Mouse (Mus musculus) forebrain, postnatal 0 days (tissue): ENCODE results near the gene Cd40lg. TPM values are rescaled to one million over a fixed set of nuclear protein-coding genes. Genes with fewer than 3 reads are reported as not detected.

Source experiments
- ATAC-seq: fragments of 200-750 bp; cut with Nextera tagmentation; 2 replicates; pipeline ENCODE4 v1.8.0; 2017; ENCODE audit warnings: mild to moderate bottlenecking, moderate library complexity
- DNase-seq: peaks from one replicate; pipeline ENCODE4 v3.0.0-alpha.2; 2015
- H3K27ac ChIP-seq: fragments of 300-500 bp; sonication (generic); 2 replicates; pipeline ENCODE4 v1.5.1; 2014; ENCODE audit warnings: low read depth, mild to moderate bottlenecking, antibody characterized with exemption, low read length, moderate library complexity, mixed read lengths
- H3K27me3 ChIP-seq: fragments of 300-500 bp; sonication (generic); 2 replicates; pipeline ENCODE4 v1.6.1; 2014; ENCODE audit warnings: mild to moderate bottlenecking, low read length, mixed read lengths; ENCODE audit not compliant: insufficient read depth
- H3K36me3 ChIP-seq: fragments of 300-500 bp; sonication (generic); 2 replicates; pipeline ENCODE4 v1.6.1; 2014; ENCODE audit warnings: mild to moderate bottlenecking, moderate library complexity; ENCODE audit not compliant: insufficient read depth
- H3K4me1 ChIP-seq: fragments of 300-500 bp; sonication (generic); 2 replicates; pipeline ENCODE4 v1.6.1; 2014; ENCODE audit warnings: antibody characterized with exemption; ENCODE audit not compliant: insufficient read depth
- H3K4me2 ChIP-seq: fragments of 300-500 bp; sonication (generic); 2 replicates; pipeline ENCODE4 v1.6.1; 2014; ENCODE audit warnings: low read depth, mild to moderate bottlenecking, moderate library complexity
- H3K4me3 ChIP-seq: fragments of 300-500 bp; sonication (generic); 2 replicates; pipeline ENCODE4 v1.5.1; 2014; ENCODE audit warnings: low read depth, low read length, mixed read lengths
- H3K9ac ChIP-seq: fragments of 300-500 bp; sonication (generic); 2 replicates; pipeline ENCODE4 v1.6.1; 2014; ENCODE audit warnings: mild to moderate bottlenecking
- H3K9me3 ChIP-seq: fragments of 300-500 bp; sonication (generic); 2 replicates; pipeline ENCODE4 v1.6.1; 2016; ENCODE audit warnings: low read length
- CTCF ChIP-seq: sonication (generic); IDR thresholded peaks from 2 replicates; pipeline ENCODE4 v1.5.1; 2016; ENCODE audit warnings: antibody characterized with exemption, control low read depth, low read depth
- WGBS: fragments of 180-500 bp; shearing (Covaris S2); extraction: QIAGEN DNeasy Blood & Tissue Kit; methylation state at CpG from one replicate; pipeline ENCODE4 v1.1.7; 2014; 5-methylcytosine and 5-hydroxymethylcytosine counted together
- polyA plus RNA-seq: library from polyadenylated mRNA; unstranded; fragments of >200 nt; fragmentation: Nextera tagmentation; extraction: Ambion mirVana; gene quantifications from 2 replicates; pipeline ENCODE4 v1.2.1, GENCODE M21; 2015
- total RNA-seq: library from RNA; depleted of rRNA; stranded (reverse); fragments of >200 nt; gene quantifications from 2 replicates; pipeline ENCODE4 v1.2.3, GENCODE M21; 2014

Cd40lg gene
- total and polyA plus RNA-seq, 2 experiments from 2014 or later = not detected

DNA sequence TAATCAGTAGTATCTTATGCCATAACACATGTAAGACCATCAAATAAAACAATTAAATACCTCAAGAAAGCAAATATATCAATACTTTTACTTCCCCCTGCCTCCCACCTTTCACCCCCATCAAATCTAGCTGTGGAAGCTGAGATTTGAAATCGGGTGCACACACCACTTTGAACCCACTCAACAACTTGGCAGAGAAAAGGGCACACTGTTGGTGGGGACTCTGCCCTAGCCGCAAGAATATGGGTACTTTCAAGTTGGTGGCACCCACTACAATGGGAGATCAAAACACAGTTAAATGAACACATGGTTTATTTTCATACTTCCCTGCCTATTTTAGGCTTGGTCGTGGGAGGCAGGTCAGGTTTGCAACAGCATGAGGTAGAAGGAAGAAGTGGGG, 9.9 kb downstream of the Cd40lg start:
- Histone ChIP-seq H3K4me1 (no peaks in the 10 kb centered on the region), H3K9me3 (no peaks in the 10 kb centered on the region), H3K27ac (no peak overlapping the region), H3K4me2 (no peak overlapping the region), H3K4me3 (no peak overlapping the region), H3K9ac (no peak overlapping the region), H3K27me3 (no peaks in the 10 kb centered on the region), H3K36me3 (no peaks in the 10 kb centered on the region)
- no peak for TF ChIP-seq CTCF
- DNase-seq (no peak), ATAC-seq (no peak)
- WGBS = 79% methylated on average over 3 of the region's 3 CpGs

DNA sequence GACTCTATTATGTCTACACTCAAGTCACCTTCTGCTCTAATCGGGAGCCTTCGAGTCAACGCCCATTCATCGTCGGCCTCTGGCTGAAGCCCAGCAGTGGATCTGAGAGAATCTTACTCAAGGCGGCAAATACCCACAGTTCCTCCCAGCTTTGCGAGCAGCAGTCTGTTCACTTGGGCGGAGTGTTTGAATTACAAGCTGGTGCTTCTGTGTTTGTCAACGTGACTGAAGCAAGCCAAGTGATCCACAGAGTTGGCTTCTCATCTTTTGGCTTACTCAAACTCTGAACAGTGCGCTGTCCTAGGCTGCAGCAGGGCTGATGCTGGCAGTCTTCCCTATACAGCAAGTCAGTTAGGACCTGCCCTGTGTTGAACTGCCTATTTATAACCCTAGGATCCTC, 11.4 kb downstream of the Cd40lg start:
- Histone ChIP-seq H3K4me2 (no peak overlapping the region), H3K4me1 (no peaks in the 10 kb centered on the region), H3K9me3 (no peaks in the 10 kb centered on the region), H3K9ac (no peak overlapping the region), H3K36me3 (no peaks in the 10 kb centered on the region), H3K27ac (no peak overlapping the region), H3K4me3 (no peak overlapping the region), H3K27me3 (no peaks in the 10 kb centered on the region)
- ATAC-seq (peak; percentile 86), DNase-seq (peak; percentile 56)
- TF ChIP-seq CTCF = no peak
- 69% methylated on average over 10 of the region's 10 CpGs for WGBS

DNA sequence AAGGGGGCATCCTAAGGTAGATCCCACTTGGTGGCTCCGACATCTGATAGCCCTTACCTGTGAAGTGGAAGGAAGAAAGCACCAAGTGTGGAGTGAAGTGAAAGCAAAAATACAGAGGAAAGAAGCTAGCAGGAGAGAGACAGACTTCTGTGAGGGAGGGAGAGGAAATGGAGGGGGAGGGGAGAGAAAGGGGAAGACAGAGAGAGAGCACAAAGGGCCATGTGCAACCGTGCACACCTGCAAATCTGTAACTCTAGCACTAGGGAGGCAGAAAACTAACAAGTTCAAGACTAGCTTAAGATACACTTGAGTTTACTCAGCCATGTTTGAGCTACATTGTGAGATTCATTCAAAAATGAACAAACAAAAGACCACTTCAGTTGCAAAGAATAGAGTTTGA, 16.2 kb downstream of the Cd40lg start:
- no peak overlapping the region for H3K9ac ChIP-seq
- TF ChIP-seq CTCF = no peak
- DNase-seq (no peak), ATAC-seq (no peak)
- H3K36me3 ChIP-seq = no peaks in the 10 kb centered on the region
- no peak overlapping the region for H3K4me3 ChIP-seq
- H3K27ac ChIP-seq = no peak overlapping the region
- WGBS = 67% methylated on average over 2 of the region's 2 CpGs
- no peaks in the 10 kb centered on the region for H3K27me3 ChIP-seq
- H3K4me1 ChIP-seq = no peaks in the 10 kb centered on the region
- no peak overlapping the region for H3K4me2 ChIP-seq
- no peaks in the 10 kb centered on the region for H3K9me3 ChIP-seq

DNA sequence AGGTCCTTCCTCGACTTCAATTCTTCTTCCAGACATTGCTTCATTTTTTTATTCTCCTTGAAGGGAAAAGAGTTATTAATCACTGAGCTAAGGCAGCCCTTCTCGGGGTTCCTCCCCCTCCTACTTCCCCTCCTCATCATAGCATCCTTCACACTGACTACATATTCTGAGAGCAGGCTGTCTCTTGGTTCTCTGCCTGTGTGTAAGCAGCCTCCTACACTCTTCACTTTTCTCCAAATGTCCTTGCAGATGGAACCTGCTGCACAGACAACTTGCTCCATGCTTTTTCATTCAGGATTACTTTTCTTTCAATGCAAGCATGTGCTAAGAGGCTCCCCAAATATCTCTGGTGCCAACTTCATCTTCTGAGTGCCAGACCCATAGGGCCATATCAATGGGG, 21.7 kb downstream of the Cd40lg start:
- no peaks in the 10 kb centered on the region for H3K4me1 ChIP-seq
- H3K9ac ChIP-seq = no peak overlapping the region
- no peaks in the 10 kb centered on the region for H3K27me3 ChIP-seq
- H3K9me3 ChIP-seq = no peaks in the 10 kb centered on the region
- TF ChIP-seq CTCF = no peak
- ATAC-seq (no peak), DNase-seq (no peak)
- H3K4me2 ChIP-seq = no peak overlapping the region
- no peak overlapping the region for H3K27ac ChIP-seq
- H3K4me3 ChIP-seq = no peak overlapping the region
- no peaks in the 10 kb centered on the region for H3K36me3 ChIP-seq
- 55% methylated on average over 2 of the region's 2 CpGs for WGBS

DNA sequence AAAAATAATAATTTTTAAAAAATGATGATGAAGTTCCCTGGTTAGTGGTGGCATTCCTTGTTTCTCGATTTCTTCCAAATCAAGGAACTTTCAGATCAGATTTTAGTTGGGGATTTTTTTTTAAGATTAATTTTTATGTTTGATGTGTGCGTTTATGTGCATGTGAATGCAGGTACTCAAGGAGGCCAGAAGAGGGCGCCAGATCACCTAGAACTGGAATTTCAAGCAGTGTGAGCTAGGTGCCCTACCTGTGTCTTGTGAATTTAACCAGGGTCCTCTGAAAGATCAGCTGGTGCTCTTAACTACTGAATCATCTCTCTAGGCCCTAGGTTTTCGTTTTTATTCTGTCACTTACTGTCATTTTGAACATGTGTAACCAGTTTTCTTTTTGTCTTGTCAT, 24.0 kb downstream of the Cd40lg start:
- H3K27ac ChIP-seq = no peak overlapping the region
- 0 out of 2 replicates have a peak, but pooled peaks have one; percentile 19 for TF ChIP-seq CTCF
- H3K36me3 ChIP-seq = no peaks in the 10 kb centered on the region
- H3K4me2 ChIP-seq = no peak overlapping the region
- no peaks in the 10 kb centered on the region for H3K4me1 ChIP-seq
- DNase-seq (no peak), ATAC-seq (no peak)
- H3K9ac ChIP-seq = no peak overlapping the region
- H3K9me3 ChIP-seq = no peaks in the 10 kb centered on the region
- no peaks in the 10 kb centered on the region for H3K27me3 ChIP-seq
- no peak overlapping the region for H3K4me3 ChIP-seq
- 66% methylated on average over 4 of the region's 4 CpGs for WGBS

DNA sequence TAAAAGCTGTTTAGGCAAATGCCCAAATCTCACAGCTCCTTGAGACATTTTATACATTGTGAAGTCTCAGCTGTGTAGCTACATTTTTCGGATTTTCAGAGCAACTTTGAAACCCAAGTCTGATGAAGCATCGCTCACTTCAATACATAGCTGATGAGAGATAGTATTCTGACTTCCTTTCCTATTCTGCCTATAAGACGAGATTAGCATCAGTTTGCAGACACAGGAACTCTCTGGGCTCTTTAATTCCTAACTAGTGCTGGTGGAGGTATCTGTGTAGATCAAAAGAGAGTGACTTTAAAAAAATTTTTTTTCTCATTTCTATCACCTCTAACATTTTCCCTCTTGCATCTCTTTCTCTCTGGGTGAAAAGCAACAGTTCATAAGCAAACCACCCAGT, 26.6 kb downstream of the Cd40lg start:
- 71% methylated on average over 3 of the region's 3 CpGs for WGBS
- Histone ChIP-seq H3K27ac (no peak overlapping the region), H3K27me3 (no peaks in the 10 kb centered on the region), H3K36me3 (no peaks in the 10 kb centered on the region), H3K4me2 (no peak overlapping the region), H3K4me3 (no peak overlapping the region), H3K9ac (no peak overlapping the region), H3K9me3 (no peaks in the 10 kb centered on the region), H3K4me1 (no peaks in the 10 kb centered on the region)
- DNase-seq = no peak
- no peak for TF ChIP-seq CTCF
- no peak for ATAC-seq

DNA sequence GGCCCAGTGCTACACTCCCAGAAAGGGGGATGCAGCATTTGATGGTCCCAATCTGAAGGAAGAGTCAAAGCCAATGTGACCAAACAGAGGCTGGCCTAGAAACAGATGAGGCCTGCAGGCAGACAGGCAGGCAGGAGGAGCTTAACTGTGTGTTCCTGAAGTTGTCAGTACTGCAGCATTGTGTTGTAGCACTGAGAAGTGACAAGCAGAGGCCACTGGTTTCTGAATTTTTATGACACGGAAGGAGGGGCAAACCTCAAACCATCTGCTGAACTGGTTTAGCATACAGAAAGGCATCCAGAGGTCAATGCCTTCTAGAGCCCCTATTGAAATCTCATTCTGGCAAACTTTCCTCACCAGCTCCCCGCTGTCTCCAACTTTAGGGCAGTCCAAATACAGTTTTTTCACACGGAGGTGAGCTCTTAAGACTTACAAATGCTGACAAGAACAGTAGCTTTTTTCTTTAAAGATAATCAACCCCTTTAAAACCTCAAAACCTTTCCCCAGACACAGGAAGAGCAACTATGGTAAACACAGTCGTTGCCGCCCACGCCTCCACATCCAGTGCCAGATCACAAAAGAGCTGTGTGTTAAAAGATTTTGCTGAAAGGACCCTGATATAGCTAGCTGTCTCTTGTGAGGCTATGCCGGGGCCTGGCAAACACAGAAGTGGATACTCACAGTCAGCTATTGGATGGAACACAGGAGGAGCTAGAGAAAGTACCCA, 41.5 kb downstream of the Cd40lg start:
- H3K4me3 ChIP-seq = no peak overlapping the region
- WGBS = 69% methylated on average over 7 of the region's 7 CpGs
- TF ChIP-seq CTCF = no peak
- H3K4me1 ChIP-seq = no peaks in the 10 kb centered on the region
- H3K27ac ChIP-seq = no peak overlapping the region
- H3K36me3 ChIP-seq = no peaks in the 10 kb centered on the region
- DNase-seq (no peak), ATAC-seq (no peak)
- H3K27me3 ChIP-seq = no peaks in the 10 kb centered on the region
- H3K9me3 ChIP-seq = no peaks in the 10 kb centered on the region
- H3K4me2 ChIP-seq = no peak overlapping the region
- no peak overlapping the region for H3K9ac ChIP-seq

DNA sequence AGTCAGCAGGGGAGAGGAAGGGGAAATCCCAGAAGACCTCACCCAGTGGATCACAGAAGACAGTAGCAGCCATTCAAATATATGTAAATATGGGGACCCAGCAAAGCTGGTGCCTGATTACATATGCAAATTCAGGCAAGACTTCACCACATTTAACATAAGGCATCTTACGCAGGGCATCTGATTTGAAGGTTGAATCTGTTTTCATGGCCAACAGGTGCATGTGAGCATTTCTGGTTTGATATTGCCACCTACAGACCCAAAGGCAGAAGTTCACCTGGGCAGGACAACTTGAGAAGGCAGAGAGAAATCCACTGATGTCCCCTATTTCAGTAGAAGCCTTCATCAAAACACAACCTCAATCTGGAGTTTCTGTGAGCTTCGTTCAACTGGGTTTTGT, 48.8 kb downstream of the Cd40lg start:
- Histone ChIP-seq H3K9ac (no peak overlapping the region), H3K4me1 (no peaks in the 10 kb centered on the region), H3K36me3 (no peaks in the 10 kb centered on the region), H3K4me3 (no peak overlapping the region), H3K4me2 (no peak overlapping the region), H3K27ac (no peak overlapping the region), H3K9me3 (no peaks in the 10 kb centered on the region), H3K27me3 (no peaks in the 10 kb centered on the region)
- 49% methylated on average over 2 of the region's 2 CpGs for WGBS
- TF ChIP-seq CTCF = peak; percentile 63
- peak; percentile 60 for ATAC-seq
- DNase-seq = peak; percentile 34
